Mouse (Mus musculus) forebrain, embryonic 10.5 days (tissue): ENCODE results near the gene Alg12. TPM values are rescaled to one million over a fixed set of nuclear protein-coding genes. Genes with fewer than 3 reads are reported as not detected.

Source experiments
- DNase-seq: peaks from one replicate; pipeline ENCODE4 v3.0.0-alpha.2; 2017; ENCODE audit warnings: low spot score; ENCODE audit errors: extremely low spot score
- H3K27ac ChIP-seq: fragments of 300-500 bp; sonication (generic); 2 replicates; pipeline ENCODE4 v1.5.1; 2016; ENCODE audit warnings: mild to moderate bottlenecking
- H3K27me3 ChIP-seq: fragments of 300-500 bp; sonication (generic); 2 replicates; pipeline ENCODE4 v1.6.1; 2016; ENCODE audit warnings: mild to moderate bottlenecking; ENCODE audit not compliant: poor library complexity, severe bottlenecking
- H3K36me3 ChIP-seq: fragments of 300-500 bp; sonication (generic); replicated peaks from 2 replicates; pipeline ENCODE4 v1.6.1; 2016; ENCODE audit warnings: mild to moderate bottlenecking, moderate library complexity
- H3K4me1 ChIP-seq: fragments of 300-500 bp; sonication (generic); 2 replicates; pipeline ENCODE4 v1.6.1; 2016
- H3K4me3 ChIP-seq: fragments of 300-500 bp; sonication (generic); 2 replicates; pipeline ENCODE4 v1.5.1; 2016; ENCODE audit warnings: mild to moderate bottlenecking, moderate library complexity
- H3K9me3 ChIP-seq: fragments of 300-500 bp; sonication (generic); 2 replicates; pipeline ENCODE4 v1.6.1; 2016; ENCODE audit warnings: mild to moderate bottlenecking, moderate library complexity
- WGBS: fragments of 180-500 bp; shearing (Covaris S2); methylation state at CpG from one replicate; pipeline ENCODE4 v1.1.7; 2016; 5-methylcytosine and 5-hydroxymethylcytosine counted together
- polyA plus RNA-seq: library from polyadenylated mRNA; unstranded; fragments of >200 nt; fragmentation: Nextera tagmentation; extraction: Ambion mirVana; gene quantifications from 2 replicates; pipeline ENCODE4 v1.2.1, GENCODE M21; 2016

The Alg12 gene
- polyA plus RNA-seq, 1 experiment from 2014 or later = 11.4 TPM

- peak within 1 kb of the TSS; percentile 69 for H3K4me3 ChIP-seq
- peak within 1 kb of the TSS; percentile 96 for H3K27ac ChIP-seq
- H3K36me3 ChIP-seq = peaks cover 31% of the 10 kb centered on the region
- peaks cover 58% of the 10 kb centered on the region for H3K4me1 ChIP-seq
- no peaks in the 10 kb centered on the region for H3K9me3 ChIP-seq
- H3K27me3 ChIP-seq = peaks cover 8% of the 10 kb centered on the region
- whole genome bisulfite sequencing = under 1% methylated on average over 107 of the region's 107 CpGs
- peak; percentile 92 for DNase-seq
Observed at GRCm38 (mm10) chr15:88861772-88862622, 42.9 kb upstream of the Alg12 start, which contains the start of gene Pim3. Gene Pim3 (plus strand): TSS chr15:88862186.

GRCm38 (mm10) chr15:88860781-88861180 is 41.7 kb upstream of the Alg12 start:
- H3K36me3 ChIP-seq = peaks cover 19% of the 10 kb centered on the region
- no peak overlapping the region for H3K4me3 ChIP-seq
- peaks cover 49% of the 10 kb centered on the region for H3K4me1 ChIP-seq
- peak overlapping the region; percentile 96; the same call in 1 of the 2 replicates for H3K27ac ChIP-seq
- peaks cover 8% of the 10 kb centered on the region for H3K27me3 ChIP-seq
- no peak for DNase-seq
- 89% methylated on average over 3 of the region's 3 CpGs for WGBS
- H3K9me3 ChIP-seq = no peaks in the 10 kb centered on the region

DNA sequence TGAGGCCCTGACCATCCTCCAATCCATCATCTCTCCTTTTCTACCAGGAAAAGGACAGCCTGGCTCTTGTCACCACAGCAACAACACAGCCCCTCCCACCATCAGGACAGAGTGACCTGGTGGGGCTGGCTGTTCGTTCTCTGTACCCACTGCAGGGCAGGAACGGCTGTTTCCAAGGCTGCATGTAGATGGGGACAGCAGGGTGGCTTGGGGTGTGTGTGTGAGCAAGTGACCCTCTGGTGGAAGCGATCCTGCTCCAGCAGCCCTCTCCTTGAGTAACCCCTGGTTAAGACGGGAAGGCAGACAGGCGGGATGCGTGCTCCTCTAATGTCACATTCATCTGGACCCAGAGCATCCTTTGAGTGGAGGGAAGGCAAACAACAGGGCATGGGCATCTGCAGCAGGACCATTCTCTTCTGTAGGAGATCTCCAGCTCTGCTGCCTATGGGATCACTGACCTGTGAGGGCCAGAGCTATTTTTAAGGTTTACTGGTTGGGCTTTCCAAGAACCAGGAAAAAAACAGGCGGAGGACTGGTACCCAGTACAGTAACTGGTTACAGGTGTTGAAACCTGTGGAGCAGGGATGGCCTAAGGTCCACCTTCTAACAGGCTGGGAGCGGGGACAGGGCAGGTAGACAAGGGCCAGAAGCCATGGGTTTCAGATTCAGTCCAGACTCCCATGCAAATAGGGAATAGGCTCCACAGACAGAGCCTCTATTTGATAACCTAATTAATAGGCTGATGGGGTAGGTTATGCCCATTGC is 40.3 kb upstream of the Alg12 start:
- Histone ChIP-seq H3K27ac (no peak overlapping the region), H3K4me1 (peaks cover 49% of the 10 kb centered on the region)
- 75% methylated on average over 8 of the region's 8 CpGs for WGBS

GRCm38 (mm10) chr15:88858707-88859106 is 39.6 kb upstream of the Alg12 start:
- WGBS = 94% methylated on average over 2 of the region's 2 CpGs
- DNase-seq = no peak
- Histone ChIP-seq H3K27me3 (peaks cover 8% of the 10 kb centered on the region), H3K9me3 (no peaks in the 10 kb centered on the region), H3K27ac (no peak overlapping the region; the same call in 1 of the 2 replicates), H3K36me3 (no peaks in the 10 kb centered on the region), H3K4me1 (peaks cover 47% of the 10 kb centered on the region), H3K4me3 (no peak overlapping the region)

More for the DNA sequence above, 40.3 kb upstream of the Alg12 start:
- no peak overlapping the region for H3K4me3 ChIP-seq
- peaks cover 8% of the 10 kb centered on the region for H3K27me3 ChIP-seq
- H3K36me3 ChIP-seq = peaks cover 5% of the 10 kb centered on the region
- H3K9me3 ChIP-seq = no peaks in the 10 kb centered on the region
- DNase-seq = no peak

GRCm38 (mm10) chr15:88858141-88858541 is 39.0 kb upstream of the Alg12 start:
- peaks cover 8% of the 10 kb centered on the region for H3K27me3 ChIP-seq
- H3K36me3 ChIP-seq = no peaks in the 10 kb centered on the region
- no peak overlapping the region; the same call in 1 of the 2 replicates for H3K27ac ChIP-seq
- DNase-seq = no peak
- H3K4me3 ChIP-seq = no peak overlapping the region
- H3K4me1 ChIP-seq = peaks cover 42% of the 10 kb centered on the region
- 95% methylated on average over 3 of the region's 3 CpGs for WGBS
- no peaks in the 10 kb centered on the region for H3K9me3 ChIP-seq

GRCm38 (mm10) chr15:88857361-88857760 is 38.2 kb upstream of the Alg12 start:
- no peak overlapping the region for H3K27ac ChIP-seq
- H3K36me3 ChIP-seq = no peaks in the 10 kb centered on the region
- H3K27me3 ChIP-seq = peaks cover 8% of the 10 kb centered on the region
- H3K9me3 ChIP-seq = no peaks in the 10 kb centered on the region
- no peak overlapping the region for H3K4me3 ChIP-seq
- no peak for DNase-seq
- peaks cover 34% of the 10 kb centered on the region for H3K4me1 ChIP-seq
- 92% methylated on average over 7 of the region's 7 CpGs for WGBS

- no peak overlapping the region for H3K27ac ChIP-seq
- no peak overlapping the region for H3K4me3 ChIP-seq
- no peaks in the 10 kb centered on the region for H3K36me3 ChIP-seq
- peaks cover 8% of the 10 kb centered on the region for H3K27me3 ChIP-seq
- WGBS = 83% methylated on average over 5 of the region's 5 CpGs
- peaks cover 31% of the 10 kb centered on the region for H3K4me1 ChIP-seq
- no peak for DNase-seq
- no peaks in the 10 kb centered on the region for H3K9me3 ChIP-seq
Observed at GRCm38 (mm10) chr15:88856613-88857012, 37.5 kb upstream of the Alg12 start.

GRCm38 (mm10) chr15:88855896-88856417 is 36.8 kb upstream of the Alg12 start:
- H3K36me3 ChIP-seq = no peaks in the 10 kb centered on the region
- WGBS = 81% methylated on average over 6 of the region's 6 CpGs
- H3K27me3 ChIP-seq = peaks cover 4% of the 10 kb centered on the region
- H3K4me3 ChIP-seq = no peak overlapping the region
- H3K27ac ChIP-seq = 0 out of 2 replicates have a peak overlapping the region, but pooled peaks have one; percentile 2
- H3K9me3 ChIP-seq = no peaks in the 10 kb centered on the region
- peaks cover 30% of the 10 kb centered on the region for H3K4me1 ChIP-seq
- no peak for DNase-seq

GRCm38 (mm10) chr15:88854969-88855830 is 36.1 kb upstream of the Alg12 start:
- 74% methylated on average over 15 of the region's 15 CpGs for WGBS
- H3K4me1 ChIP-seq = peaks cover 35% of the 10 kb centered on the region
- H3K27ac ChIP-seq = peak overlapping the region; percentile 71

DNA sequence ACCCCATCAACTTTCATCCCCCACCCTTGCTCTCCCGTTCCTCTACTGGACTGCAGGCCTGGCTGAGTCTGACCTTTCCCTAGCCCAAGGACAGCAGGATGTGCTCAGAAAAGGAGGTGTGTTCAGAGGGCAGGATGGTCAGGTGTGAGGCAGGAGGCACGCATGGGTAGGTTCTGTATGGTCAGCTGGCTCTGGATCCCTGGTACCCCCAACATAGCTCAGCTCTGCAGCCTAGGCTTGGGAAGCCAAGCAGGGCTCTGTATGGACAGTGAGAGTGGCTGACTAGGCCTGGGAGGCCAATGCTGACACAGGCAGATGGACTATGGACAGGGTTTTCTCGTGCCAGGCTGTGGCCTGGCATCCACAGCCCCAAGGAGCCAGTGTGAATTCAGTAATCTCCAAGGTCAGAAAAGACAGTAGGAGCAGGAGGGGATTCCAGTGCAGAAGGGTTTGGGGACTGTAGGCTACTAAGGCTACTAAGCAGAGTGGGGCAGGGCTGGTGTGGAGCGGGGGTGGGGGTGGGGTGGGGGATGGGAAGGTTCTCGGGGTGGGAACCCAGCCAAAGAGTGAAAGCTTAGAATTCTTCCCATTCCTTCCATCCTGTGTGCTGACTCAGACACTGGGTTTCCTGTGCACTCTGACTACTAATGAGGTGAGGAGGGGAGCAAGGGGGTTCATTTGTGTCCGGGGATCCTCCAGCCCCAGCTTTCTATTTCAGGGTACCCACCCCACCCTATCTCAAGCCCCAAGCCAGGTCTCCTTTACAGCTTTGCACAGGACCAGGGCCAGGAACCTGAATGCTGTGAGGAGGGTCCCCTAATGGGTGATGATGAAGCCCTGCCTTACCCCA is 35.2 kb upstream of the Alg12 start:
- H3K27ac ChIP-seq = peak overlapping the region; percentile 71
- no peak for DNase-seq
- H3K9me3 ChIP-seq = no peaks in the 10 kb centered on the region
- H3K27me3 ChIP-seq = no peaks in the 10 kb centered on the region
- no peak overlapping the region for H3K4me3 ChIP-seq
- H3K4me1 ChIP-seq = peaks cover 38% of the 10 kb centered on the region
- H3K36me3 ChIP-seq = no peaks in the 10 kb centered on the region
- 68% methylated on average over 6 of the region's 6 CpGs for WGBS

More at GRCm38 (mm10) chr15:88854969-88855830, 36.1 kb upstream of the Alg12 start:
- Histone ChIP-seq H3K9me3 (no peaks in the 10 kb centered on the region), H3K4me3 (no peak overlapping the region), H3K27me3 (no peaks in the 10 kb centered on the region), H3K36me3 (no peaks in the 10 kb centered on the region)
- DNase-seq = no peak

- no peaks in the 10 kb centered on the region for H3K27me3 ChIP-seq
Observed at GRCm38 (mm10) chr15:88853106-88853505, 34.0 kb upstream of the Alg12 start.

More at GRCm38 (mm10) chr15:88853106-88853505, 34.0 kb upstream of the Alg12 start:
- no peaks in the 10 kb centered on the region for H3K9me3 ChIP-seq
- H3K4me1 ChIP-seq = peaks cover 38% of the 10 kb centered on the region
- H3K36me3 ChIP-seq = no peaks in the 10 kb centered on the region
- no peak overlapping the region for H3K4me3 ChIP-seq
- no peak overlapping the region for H3K27ac ChIP-seq
- no peak for DNase-seq
- 94% methylated on average over 9 of the region's 9 CpGs for WGBS
